In the genomic region with DNA sequence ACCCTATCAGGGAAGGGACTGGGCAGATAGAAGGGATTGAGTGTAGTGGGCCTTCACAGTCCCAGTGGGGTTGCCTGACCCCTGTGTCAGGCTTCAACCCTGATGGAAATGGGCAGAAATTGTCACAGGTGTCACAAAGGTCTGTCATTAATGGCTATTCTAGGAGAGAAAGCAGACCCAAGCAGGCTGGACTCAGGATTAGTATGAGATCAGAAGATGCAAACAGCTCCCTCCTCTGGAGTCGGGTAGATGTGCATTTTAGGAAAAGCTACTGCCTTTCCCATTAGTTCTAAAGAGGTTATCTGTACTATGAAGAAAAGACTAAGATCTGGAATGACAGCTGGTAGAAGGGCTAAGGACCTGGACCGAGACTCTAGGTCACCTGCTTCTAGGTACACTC, we compare ENCODE assay signal across 17 mouse cellular contexts.
A peak's percentile ranks its signal among the peaks of the same experiment; 100 is the strongest.
DNase-seq lines count a peak whose midpoint lies in the region; ATAC-seq and TF ChIP-seq lines count a peak whose summit lies in the region.
"Had no signal": no experiment of that assay in that cellular context is flagged by ENCODE, and none has a peak within 500 bp of the region (broad histone marks: within the 10 kb centered on the region; RNA-seq: fewer than 3 reads in every experiment).

No protein-coding gene starts in this region.

- ATAC-seq in forebrain, postnatal 0 days, result no peak
- ATAC-seq in forebrain, embryonic 15.5 days (replicated peaks), result no peak
- no peak for ATAC-seq in midbrain, postnatal 0 days (ENCODE audit: low FRiP score)
- no peak for ATAC-seq in midbrain, embryonic 15.5 days (replicated peaks)
- no peak for ATAC-seq in stomach, postnatal 0 days (ENCODE audit: low FRiP score, low TSS enrichment)

- no peaks in the 10 kb centered on the region for H3K9me3 ChIP-seq in forebrain, postnatal 0 days (ENCODE audit: low read length)
- H3K9me3 ChIP-seq in forebrain, embryonic 15.5 days, result no peaks in the 10 kb centered on the region
- H3K9me3 ChIP-seq in midbrain, postnatal 0 days (ENCODE audit: low read length), result no peaks in the 10 kb centered on the region
- H3K9me3 ChIP-seq in midbrain, embryonic 15.5 days, result no peaks in the 10 kb centered on the region
- H3K9me3 ChIP-seq in stomach, postnatal 0 days (ENCODE audit: control insufficient read depth, low read length), result no peaks in the 10 kb centered on the region
- H3K9me3 ChIP-seq: hindbrain, embryonic 15.5 days; midbrain, embryonic 12.5 days had no signal

- no peak for DNase-seq in forebrain, postnatal 0 days
- peak; percentile 5 for DNase-seq in kidney, adult 9 months
- no peak for DNase-seq in kidney, postnatal 10 days
- DNase-seq in midbrain, postnatal 0 days (ENCODE audit: low spot score), result peak; percentile 55
- no peak for DNase-seq in stomach, postnatal 0 days (ENCODE audit: low spot score)
- DNase-seq in adrenal gland, postnatal 10 days, result no peak
- DNase-seq: adrenal gland, postnatal 14 days; B cell, adult 2 months; cerebellum, adult 2 months; lung, adult 18-20 months; lung, postnatal 36 days; thymus, adult 18-20 months had no signal

- no peaks in the 10 kb centered on the region for H3K27me3 ChIP-seq in forebrain, postnatal 0 days (ENCODE audit: insufficient read depth, low read length)
- H3K27me3 ChIP-seq in forebrain, embryonic 15.5 days, result no peaks in the 10 kb centered on the region
- no peaks in the 10 kb centered on the region for H3K27me3 ChIP-seq in midbrain, postnatal 0 days (ENCODE audit: insufficient read depth, low read length)
- no peaks in the 10 kb centered on the region for H3K27me3 ChIP-seq in midbrain, embryonic 15.5 days (replicated peaks)
- no peaks in the 10 kb centered on the region for H3K27me3 ChIP-seq in stomach, postnatal 0 days (ENCODE audit: control insufficient read depth, insufficient read depth, low read length)
- H3K27me3 ChIP-seq: hindbrain, embryonic 15.5 days; midbrain, embryonic 12.5 days had no signal

- no peak overlapping the region for H3K4me3 ChIP-seq in forebrain, postnatal 0 days (ENCODE audit: low read depth, low read length)
- H3K4me3 ChIP-seq in forebrain, embryonic 15.5 days, result no peak overlapping the region
- H3K4me3 ChIP-seq in midbrain, postnatal 0 days (ENCODE audit: low read depth, low read length), result no peak overlapping the region
- H3K4me3 ChIP-seq in midbrain, embryonic 15.5 days, result no peak overlapping the region
- H3K4me3 ChIP-seq in stomach, postnatal 0 days (ENCODE audit: low read depth, low read length), result no peak overlapping the region
- H3K4me3 ChIP-seq: erythroblast, embryonic 14.5 days; hindbrain, embryonic 15.5 days; midbrain, embryonic 12.5 days had no signal

- no peaks in the 10 kb centered on the region for H3K36me3 ChIP-seq in forebrain, postnatal 0 days (ENCODE audit: insufficient read depth)
- H3K36me3 ChIP-seq in forebrain, embryonic 15.5 days, result no peaks in the 10 kb centered on the region
- no peaks in the 10 kb centered on the region for H3K36me3 ChIP-seq in midbrain, postnatal 0 days (ENCODE audit: insufficient read depth, low read length)
- H3K36me3 ChIP-seq in midbrain, embryonic 15.5 days (replicated peaks), result no peaks in the 10 kb centered on the region
- H3K36me3 ChIP-seq in stomach, postnatal 0 days (ENCODE audit: control insufficient read depth, insufficient read depth, low read length), result no peaks in the 10 kb centered on the region
- H3K36me3 ChIP-seq: hindbrain, embryonic 15.5 days; midbrain, embryonic 12.5 days had no signal

- 49% methylated on average over 2 of the region's 2 CpGs for WGBS in forebrain, postnatal 0 days
- WGBS in forebrain, embryonic 15.5 days, result 54% methylated on average over 2 of the region's 2 CpGs
- WGBS in midbrain, postnatal 0 days, result 50% methylated on average over 2 of the region's 2 CpGs
- 55% methylated on average over 2 of the region's 2 CpGs for WGBS in midbrain, embryonic 15.5 days
- WGBS in stomach, postnatal 0 days, result 55% methylated on average over 2 of the region's 2 CpGs

- TF ChIP-seq EP300 in stomach, postnatal 0 days (optimal IDR thresholded peaks at IDR 0.05), result no peak

- H3K9ac ChIP-seq in forebrain, postnatal 0 days, result no peak overlapping the region
- no peak overlapping the region for H3K9ac ChIP-seq in forebrain, embryonic 15.5 days (replicated peaks)
- no peak overlapping the region for H3K9ac ChIP-seq in midbrain, postnatal 0 days (replicated peaks; ENCODE audit: low read length, poor library complexity, severe bottlenecking)
- H3K9ac ChIP-seq in midbrain, embryonic 15.5 days, result no peak overlapping the region
- H3K9ac ChIP-seq in stomach, postnatal 0 days (ENCODE audit: low read length), result no peak overlapping the region
- H3K9ac ChIP-seq: hindbrain, embryonic 15.5 days; midbrain, embryonic 12.5 days had no signal

- H3K27ac ChIP-seq in forebrain, postnatal 0 days (ENCODE audit: low read depth, low read length), result no peak overlapping the region
- no peak overlapping the region for H3K27ac ChIP-seq in forebrain, embryonic 15.5 days (replicated peaks)
- H3K27ac ChIP-seq in midbrain, postnatal 0 days (ENCODE audit: low read depth, low read length), result no peak overlapping the region
- H3K27ac ChIP-seq in midbrain, embryonic 15.5 days, result no peak overlapping the region
- H3K27ac ChIP-seq in stomach, postnatal 0 days (replicated peaks), result no peak overlapping the region
- H3K27ac ChIP-seq: hindbrain, embryonic 15.5 days; midbrain, embryonic 12.5 days had no signal

- no peaks in the 10 kb centered on the region for H3K4me1 ChIP-seq in forebrain, postnatal 0 days (ENCODE audit: insufficient read depth)
- H3K4me1 ChIP-seq in forebrain, embryonic 15.5 days, result peaks cover 10% of the 10 kb centered on the region
- no peaks in the 10 kb centered on the region for H3K4me1 ChIP-seq in midbrain, postnatal 0 days (ENCODE audit: insufficient read depth, low read length)
- no peaks in the 10 kb centered on the region for H3K4me1 ChIP-seq in midbrain, embryonic 15.5 days
- H3K4me1 ChIP-seq in stomach, postnatal 0 days (replicated peaks; ENCODE audit: control insufficient read depth, insufficient read depth), result no peaks in the 10 kb centered on the region
- H3K4me1 ChIP-seq: hindbrain, embryonic 15.5 days had no signal

- TF ChIP-seq CTCF in forebrain, postnatal 0 days (IDR thresholded peaks at IDR 0.05; ENCODE audit: low read depth), result peak; percentile 28; the same call in 1 of the 2 replicates
- TF ChIP-seq CTCF in midbrain, postnatal 0 days (IDR thresholded peaks at IDR 0.05), result peak; percentile 53
- peak; percentile 61 for TF ChIP-seq CTCF in stomach, postnatal 0 days (IDR thresholded peaks at IDR 0.05; ENCODE audit: low read depth)

- no peak overlapping the region for H3K4me2 ChIP-seq in forebrain, postnatal 0 days (ENCODE audit: low read depth)
- H3K4me2 ChIP-seq in forebrain, embryonic 15.5 days (replicated peaks), result no peak overlapping the region
- no peak overlapping the region for H3K4me2 ChIP-seq in midbrain, postnatal 0 days (ENCODE audit: low read depth, low read length, poor library complexity, severe bottlenecking)
- no peak overlapping the region for H3K4me2 ChIP-seq in midbrain, embryonic 15.5 days
- no peak overlapping the region for H3K4me2 ChIP-seq in stomach, postnatal 0 days (replicated peaks; ENCODE audit: low read depth)
- H3K4me2 ChIP-seq: hindbrain, embryonic 15.5 days; midbrain, embryonic 12.5 days had no signal

Comparison
In these comparisons a context has a peak if more than half of its experiments do, and no peak if none do; other contexts are left out.
1. DNase-seq: peak in kidney, adult 9 months (single experiment) and midbrain, postnatal 0 days (single experiment); none in forebrain, postnatal 0 days (single experiment), kidney, postnatal 10 days (single experiment), stomach, postnatal 0 days (single experiment) and adrenal gland, postnatal 10 days (single experiment).
2. Peak in every context shown above with its lines, with median percentiles within 50 percentile points of each other: CTCF ChIP-seq.